Mouse (Mus musculus) bone marrow, adult 2 months (tissue): ENCODE results near the gene Fam168a. TPM values are rescaled to one million over a fixed set of nuclear protein-coding genes. Genes with fewer than 3 reads are reported as not detected.

Experiments used
- H3K27ac ChIP-seq: fragments of 200-500 bp; 2 replicates; pipeline ENCODE4 v1.5.1; 2012; ENCODE audit warnings: low read depth, mild to moderate bottlenecking, control low read depth, inconsistent platforms, low read length; ENCODE audit not compliant: control insufficient read depth, poor library complexity, insufficient read depth
- H3K4me1 ChIP-seq: fragments of 200-500 bp; 2 replicates; pipeline ENCODE4 v1.6.1; 2011; ENCODE audit warnings: low read length; ENCODE audit not compliant: control insufficient read depth, insufficient read depth
- H3K4me3 ChIP-seq: fragments of 200-500 bp; replicated peaks from 2 replicates; pipeline ENCODE3; 2011; ENCODE audit warnings: mild to moderate bottlenecking, low read depth, low read length, control low read depth; ENCODE audit not compliant: control insufficient read depth
- CTCF ChIP-seq: fragments of 200-500 bp; IDR thresholded peaks from 2 replicates; pipeline ENCODE4 v1.5.1; 2011; ENCODE audit warnings: low read length, control low read depth; ENCODE audit not compliant: control insufficient read depth, insufficient read depth
- POLR2A ChIP-seq: fragments of 200-500 bp; IDR thresholded peaks from 2 replicates; pipeline ENCODE4 v1.6.1; 2011; ENCODE audit warnings: low read depth, mild to moderate bottlenecking, control low read depth, low read length, borderline replicate concordance; ENCODE audit not compliant: control insufficient read depth
- WGBS: fragments of 180-500 bp; shearing (Covaris S2); methylation state at CpG from one replicate; pipeline ENCODE4 v1.1.7; 2018; 5-methylcytosine and 5-hydroxymethylcytosine counted together
- polyA plus RNA-seq: library from polyadenylated mRNA; stranded (reverse); fragments of >200 nt; gene quantifications from 2 replicates; pipeline ENCODE4 v1.2.4, GENCODE M21; 2011; ENCODE audit warnings: low replicate concordance; ENCODE audit not compliant: missing spikeins, insufficient read depth, insufficient read length

Fam168a gene
- polyA plus RNA-seq, 1 experiment: 11.7 TPM

GRCm38 (mm10) chr7:100855795-100856573, 149.5 kb downstream of the Fam168a start:
- WGBS: 10% methylated on average over 5 of the region's 5 CpGs
- peaks cover 19% of the 10 kb centered on the region for H3K4me1 ChIP-seq
- peak; percentile 24; the same call in 1 of the 2 replicates for TF ChIP-seq POLR2A
- no peak for TF ChIP-seq CTCF

GRCm38 (mm10) chr7:100860450-100860849, 154.0 kb downstream of the Fam168a start:
- H3K4me3 ChIP-seq: no peak overlapping the region
- WGBS: 78% methylated on average over 3 of the region's 3 CpGs
- H3K4me1 ChIP-seq: peaks cover 6% of the 10 kb centered on the region; the same call in 1 of the 2 replicates
- no peak for TF ChIP-seq POLR2A
- no peak for TF ChIP-seq CTCF
- H3K27ac ChIP-seq: no peak overlapping the region

More at GRCm38 (mm10) chr7:100855795-100856573, 149.5 kb downstream of the Fam168a start:
- Histone ChIP-seq H3K27ac (peak overlapping the region; percentile 96), H3K4me3 (peak overlapping the region; percentile 75)

GRCm38 (mm10) chr7:100861209-100861608, 154.8 kb downstream of the Fam168a start:
- Histone ChIP-seq H3K4me3 (no peak overlapping the region), H3K27ac (no peak overlapping the region), H3K4me1 (peaks cover 6% of the 10 kb centered on the region; the same call in 1 of the 2 replicates)
- 73% methylated on average over 5 of the region's 5 CpGs for WGBS
- TF ChIP-seq CTCF: no peak
- no peak for TF ChIP-seq POLR2A

- H3K4me3 ChIP-seq: peak overlapping the region; percentile 79
- WGBS: 1% methylated on average over 4 of the region's 4 CpGs
- H3K4me1 ChIP-seq: peaks cover 3% of the 10 kb centered on the region; the same call in 1 of the 2 replicates
- TF ChIP-seq POLR2A: no peak
- H3K27ac ChIP-seq: peak overlapping the region; percentile 98
Measured at GRCm38 (mm10) chr7:100862353-100862752, 155.9 kb downstream of the Fam168a start.

- TF ChIP-seq CTCF: peak; percentile 90
- peak; percentile 94; the same call in 1 of the 2 replicates for TF ChIP-seq POLR2A
- WGBS: under 1% methylated on average over 91 of the region's 91 CpGs
- H3K4me1 ChIP-seq: peaks cover 6% of the 10 kb centered on the region; the same call in 1 of the 2 replicates
- peak within 1 kb of the TSS; percentile 98 for H3K27ac ChIP-seq
- peak within 1 kb of the TSS; percentile 79 for H3K4me3 ChIP-seq
Measured at GRCm38 (mm10) chr7:100862828-100863638, 156.6 kb downstream of the Fam168a start, which contains the start of gene Relt. TSS of gene Relt (minus strand) at chr7:100863446.

GRCm38 (mm10) chr7:100866675-100867074, 160.2 kb downstream of the Fam168a start:
- WGBS: 0% methylated on average over 3 of the region's 3 CpGs
- no peak overlapping the region for H3K27ac ChIP-seq
- TF ChIP-seq POLR2A (no peak), CTCF (peak; percentile 51)
- no peak overlapping the region for H3K4me3 ChIP-seq
- H3K4me1 ChIP-seq: peaks cover 19% of the 10 kb centered on the region

GRCm38 (mm10) chr7:100867561-100867960, 161.1 kb downstream of the Fam168a start:
- no peak overlapping the region for H3K27ac ChIP-seq
- TF ChIP-seq POLR2A (no peak), CTCF (no peak)
- peaks cover 18% of the 10 kb centered on the region for H3K4me1 ChIP-seq
- no peak overlapping the region for H3K4me3 ChIP-seq
- 60% methylated on average over 2 of the region's 2 CpGs for WGBS

GRCm38 (mm10) chr7:100868551-100868950, 162.1 kb downstream of the Fam168a start:
- WGBS: 8% methylated on average over 4 of the region's 4 CpGs
- Histone ChIP-seq H3K4me3 (no peak overlapping the region), H3K4me1 (peaks cover 18% of the 10 kb centered on the region), H3K27ac (peak overlapping the region; percentile 88)
- no peak for TF ChIP-seq POLR2A
- TF ChIP-seq CTCF: no peak
